Mouse (Mus musculus): ENCODE measurements around the gene Reck. TPM values are rescaled to one million over a fixed set of nuclear protein-coding genes. Genes with fewer than 3 reads are reported as not detected.

Reck gene
- polyA plus RNA-seq, 1 experiment from 2014 or later, result 10.2 TPM

GRCm38 (mm10) chr4:43869821-43870220 is 5.5 kb upstream of the Reck start:
- no peak overlapping the region for H3K27ac ChIP-seq (replicated peaks)
- no peaks in the 10 kb centered on the region for H3K27me3 ChIP-seq (ENCODE audit: control insufficient read depth, insufficient read depth, low read length)
- 72% methylated on average over 10 of the region's 10 CpGs for WGBS
- H3K9ac ChIP-seq (ENCODE audit: low read length), result no peak overlapping the region
- H3K4me3 ChIP-seq (ENCODE audit: low read depth, low read length), result no peak overlapping the region
- no peaks in the 10 kb centered on the region for H3K36me3 ChIP-seq (ENCODE audit: control insufficient read depth, insufficient read depth, low read length)
- TF ChIP-seq CTCF (IDR thresholded peaks at IDR 0.05; ENCODE audit: low read depth), result no peak
- TF ChIP-seq EP300 (optimal IDR thresholded peaks at IDR 0.05), result no peak
- H3K4me2 ChIP-seq (replicated peaks; ENCODE audit: low read depth), result no peak overlapping the region
- ATAC-seq (ENCODE audit: low FRiP score, low TSS enrichment) (no peak), DNase-seq (ENCODE audit: low spot score) (no peak)
- 0 out of 2 replicates have a peak, but pooled peaks cover under 1% of the 10 kb centered on the region for H3K4me1 ChIP-seq (replicated peaks; ENCODE audit: control insufficient read depth, insufficient read depth)
- H3K9me3 ChIP-seq (ENCODE audit: control insufficient read depth, low read length), result no peaks in the 10 kb centered on the region; the same call in 1 of the 2 replicates

GRCm38 (mm10) chr4:43874501-43874900 is 829 bp upstream of the Reck start:
- 39% methylated on average over 7 of the region's 7 CpGs for whole genome bisulfite sequencing

DNA sequence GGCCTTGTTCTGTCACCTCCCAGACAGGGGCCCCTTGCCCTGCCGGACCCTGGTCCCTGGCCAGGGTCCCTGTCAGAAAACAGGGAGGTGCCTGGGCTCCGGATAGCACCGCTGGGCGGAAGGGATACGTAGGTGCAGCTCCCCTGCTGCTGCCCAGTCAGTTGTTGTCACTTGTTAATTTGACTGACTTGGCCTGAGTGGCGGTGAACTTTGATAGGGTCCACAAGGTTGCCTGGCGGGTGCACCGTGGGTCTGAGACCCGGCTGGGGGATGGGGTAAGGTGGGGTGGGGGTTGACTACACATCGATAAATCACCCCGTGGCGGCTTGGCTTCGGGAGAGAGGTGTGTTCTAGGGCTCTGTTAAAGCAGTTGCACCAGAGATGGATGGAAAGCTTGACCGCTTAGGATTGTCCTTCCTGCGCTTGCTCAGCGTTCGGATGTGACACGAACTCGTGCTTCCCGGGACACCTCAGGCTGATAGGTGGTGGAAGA is 635 bp downstream of the Reck start:
- peak overlapping the region; percentile 78 for H3K9ac ChIP-seq (ENCODE audit: low read length)
- peak overlapping the region; percentile 97 for H3K4me2 ChIP-seq (replicated peaks; ENCODE audit: low read depth)
- WGBS, result under 1% methylated on average over 20 of the region's 20 CpGs
- no peaks in the 10 kb centered on the region for H3K36me3 ChIP-seq (ENCODE audit: control insufficient read depth, insufficient read depth, low read length)
- peak overlapping the region; percentile 90 for H3K4me3 ChIP-seq (ENCODE audit: low read depth, low read length)
- 0 out of 2 replicates have a peak, but pooled peaks cover 4% of the 10 kb centered on the region for H3K4me1 ChIP-seq (replicated peaks; ENCODE audit: control insufficient read depth, insufficient read depth)
- ATAC-seq (ENCODE audit: low FRiP score, low TSS enrichment) (peak; percentile 63; the same call in 1 of the 2 replicates), DNase-seq (ENCODE audit: low spot score) (no peak)
- H3K27me3 ChIP-seq (ENCODE audit: control insufficient read depth, insufficient read depth, low read length), result no peaks in the 10 kb centered on the region
- peak overlapping the region; percentile 40; the same call in 1 of the 2 replicates for H3K27ac ChIP-seq (replicated peaks)
- H3K9me3 ChIP-seq (ENCODE audit: control insufficient read depth, low read length), result no peaks in the 10 kb centered on the region
- TF ChIP-seq EP300 (optimal IDR thresholded peaks at IDR 0.05) (no peak), CTCF (IDR thresholded peaks at IDR 0.05; ENCODE audit: low read depth) (peak; percentile 9; the same call in 1 of the 2 replicates)

More at GRCm38 (mm10) chr4:43874501-43874900, 829 bp upstream of the Reck start:
- H3K4me3 ChIP-seq (ENCODE audit: low read depth, low read length), result no peak overlapping the region
- H3K27me3 ChIP-seq (ENCODE audit: control insufficient read depth, insufficient read depth, low read length), result no peaks in the 10 kb centered on the region
- H3K9ac ChIP-seq (ENCODE audit: low read length), result no peak overlapping the region
- no peak for ATAC-seq (ENCODE audit: low FRiP score, low TSS enrichment)
- H3K27ac ChIP-seq (replicated peaks), result no peak overlapping the region
- H3K9me3 ChIP-seq (ENCODE audit: control insufficient read depth, low read length), result no peaks in the 10 kb centered on the region
- 0 out of 2 replicates have a peak, but pooled peaks cover 4% of the 10 kb centered on the region for H3K4me1 ChIP-seq (replicated peaks; ENCODE audit: control insufficient read depth, insufficient read depth)
- H3K4me2 ChIP-seq (replicated peaks; ENCODE audit: low read depth), result no peak overlapping the region
- TF ChIP-seq EP300 (optimal IDR thresholded peaks at IDR 0.05) (no peak), CTCF (IDR thresholded peaks at IDR 0.05; ENCODE audit: low read depth) (no peak)
- H3K36me3 ChIP-seq (ENCODE audit: control insufficient read depth, insufficient read depth, low read length), result no peaks in the 10 kb centered on the region
- DNase-seq (ENCODE audit: low spot score), result peak; percentile 8

- no peaks in the 10 kb centered on the region for H3K36me3 ChIP-seq (ENCODE audit: control insufficient read depth, insufficient read depth, low read length)
- H3K9me3 ChIP-seq (ENCODE audit: control insufficient read depth, low read length), result no peaks in the 10 kb centered on the region
- H3K9ac ChIP-seq (ENCODE audit: low read length), result no peak overlapping the region
- 84% methylated on average over 1 of the region's 1 CpGs for WGBS
- H3K27ac ChIP-seq (replicated peaks), result no peak overlapping the region
- DNase-seq (ENCODE audit: low spot score), result no peak
- ATAC-seq (ENCODE audit: low FRiP score, low TSS enrichment), result no peak
- 0 out of 2 replicates have a peak, but pooled peaks cover 4% of the 10 kb centered on the region for H3K4me1 ChIP-seq (replicated peaks; ENCODE audit: control insufficient read depth, insufficient read depth)
- no peaks in the 10 kb centered on the region for H3K27me3 ChIP-seq (ENCODE audit: control insufficient read depth, insufficient read depth, low read length)
- H3K4me3 ChIP-seq (ENCODE audit: low read depth, low read length), result no peak overlapping the region
- H3K4me2 ChIP-seq (replicated peaks; ENCODE audit: low read depth), result no peak overlapping the region
- no peak for TF ChIP-seq EP300 (optimal IDR thresholded peaks at IDR 0.05)
- no peak for TF ChIP-seq CTCF (IDR thresholded peaks at IDR 0.05; ENCODE audit: low read depth)
These were observed 1.9 kb downstream of the Reck start for GRCm38 (mm10) chr4:43877230-43877629.

GRCm38 (mm10) chr4:43878121-43878776 is 2.9 kb downstream of the Reck start:
- H3K9ac ChIP-seq (ENCODE audit: low read length), result no peak overlapping the region
- WGBS, result 32% methylated on average over 5 of the region's 5 CpGs

DNA sequence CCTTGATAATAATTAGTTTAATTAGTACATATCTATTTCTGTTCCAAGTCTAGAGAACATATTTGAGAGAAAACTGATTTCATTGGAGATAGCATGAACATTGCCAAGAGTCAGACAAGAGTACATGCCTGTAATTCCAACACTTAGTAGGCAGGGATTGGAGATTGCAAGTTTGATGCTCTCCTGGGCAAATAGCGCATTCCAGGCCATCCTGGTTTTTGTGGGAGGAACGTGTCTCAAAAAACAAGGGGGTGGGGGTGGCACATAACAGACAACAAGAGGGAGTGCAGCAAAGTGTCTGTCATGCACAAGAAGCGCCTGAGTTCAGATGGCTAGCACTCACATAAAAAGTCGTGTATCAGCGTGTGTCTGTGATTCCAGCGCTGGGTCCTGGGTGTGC is 4.2 kb downstream of the Reck start:
- Histone ChIP-seq H3K4me3 (ENCODE audit: low read depth, low read length) (no peak overlapping the region), H3K27ac (replicated peaks) (no peak overlapping the region), H3K4me2 (replicated peaks; ENCODE audit: low read depth) (no peak overlapping the region), H3K27me3 (ENCODE audit: control insufficient read depth, insufficient read depth, low read length) (no peaks in the 10 kb centered on the region), H3K36me3 (ENCODE audit: control insufficient read depth, insufficient read depth, low read length) (no peaks in the 10 kb centered on the region), H3K4me1 (replicated peaks; ENCODE audit: control insufficient read depth, insufficient read depth) (0 out of 2 replicates have a peak, but pooled peaks cover 4% of the 10 kb centered on the region), H3K9me3 (ENCODE audit: control insufficient read depth, low read length) (no peaks in the 10 kb centered on the region), H3K9ac (ENCODE audit: low read length) (no peak overlapping the region)
- DNase-seq (ENCODE audit: low spot score) (peak; percentile 7), ATAC-seq (ENCODE audit: low FRiP score, low TSS enrichment) (no peak)
- 81% methylated on average over 6 of the region's 6 CpGs for WGBS
- TF ChIP-seq EP300 (optimal IDR thresholded peaks at IDR 0.05) (no peak), CTCF (IDR thresholded peaks at IDR 0.05; ENCODE audit: low read depth) (no peak)

More at GRCm38 (mm10) chr4:43878121-43878776, 2.9 kb downstream of the Reck start:
- peak; percentile 10 for DNase-seq (ENCODE audit: low spot score)
- H3K4me3 ChIP-seq (ENCODE audit: low read depth, low read length), result no peak overlapping the region
- ATAC-seq (ENCODE audit: low FRiP score, low TSS enrichment), result no peak
- H3K4me2 ChIP-seq (replicated peaks; ENCODE audit: low read depth), result no peak overlapping the region
- H3K27ac ChIP-seq (replicated peaks), result peak overlapping the region; percentile 63; the same call in 1 of the 2 replicates
- no peaks in the 10 kb centered on the region for H3K27me3 ChIP-seq (ENCODE audit: control insufficient read depth, insufficient read depth, low read length)
- TF ChIP-seq CTCF (IDR thresholded peaks at IDR 0.05; ENCODE audit: low read depth) (no peak), EP300 (optimal IDR thresholded peaks at IDR 0.05) (no peak)
- H3K36me3 ChIP-seq (ENCODE audit: control insufficient read depth, insufficient read depth, low read length), result no peaks in the 10 kb centered on the region
- 0 out of 2 replicates have a peak, but pooled peaks cover 4% of the 10 kb centered on the region for H3K4me1 ChIP-seq (replicated peaks; ENCODE audit: control insufficient read depth, insufficient read depth)
- H3K9me3 ChIP-seq (ENCODE audit: control insufficient read depth, low read length), result no peaks in the 10 kb centered on the region

All from stomach, postnatal 0 days (tissue).